Mouse (Mus musculus): ENCODE results near the gene Xk.
"Not testable (repeated sequence)": the region's sequence is repeated elsewhere in the genome, so short reads cannot be mapped to it uniquely, and the experiment has no call there.

The Xk gene

DNA sequence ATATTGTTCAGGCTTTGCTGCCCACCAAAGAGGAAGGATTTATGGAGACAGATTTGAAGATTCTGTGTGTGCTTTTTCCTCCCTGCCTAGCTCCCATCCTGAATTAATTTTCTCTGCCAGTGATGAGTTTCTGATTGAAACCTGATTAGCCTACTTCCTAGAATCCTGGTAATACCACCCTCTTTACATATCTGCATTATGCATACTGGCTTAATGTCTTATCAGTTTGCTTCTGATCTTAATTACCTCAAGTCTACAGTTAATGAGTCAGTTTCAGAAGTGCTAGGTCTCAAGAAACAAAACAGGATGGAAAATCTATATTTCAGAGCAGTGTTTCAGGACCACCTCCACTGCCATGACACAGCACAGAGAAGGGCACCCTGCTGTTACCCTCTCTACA lies 43.9 kb downstream of the Xk start:
- DNase-seq (ENCODE audit: low spot score in 2 of 2), result not testable (repeated sequence)

- not testable (repeated sequence) for DNase-seq (ENCODE audit: low spot score in 2 of 2)
Measured at GRCm38 (mm10) chrX:9327954-9328353, 55.4 kb downstream of the Xk start.

DNA sequence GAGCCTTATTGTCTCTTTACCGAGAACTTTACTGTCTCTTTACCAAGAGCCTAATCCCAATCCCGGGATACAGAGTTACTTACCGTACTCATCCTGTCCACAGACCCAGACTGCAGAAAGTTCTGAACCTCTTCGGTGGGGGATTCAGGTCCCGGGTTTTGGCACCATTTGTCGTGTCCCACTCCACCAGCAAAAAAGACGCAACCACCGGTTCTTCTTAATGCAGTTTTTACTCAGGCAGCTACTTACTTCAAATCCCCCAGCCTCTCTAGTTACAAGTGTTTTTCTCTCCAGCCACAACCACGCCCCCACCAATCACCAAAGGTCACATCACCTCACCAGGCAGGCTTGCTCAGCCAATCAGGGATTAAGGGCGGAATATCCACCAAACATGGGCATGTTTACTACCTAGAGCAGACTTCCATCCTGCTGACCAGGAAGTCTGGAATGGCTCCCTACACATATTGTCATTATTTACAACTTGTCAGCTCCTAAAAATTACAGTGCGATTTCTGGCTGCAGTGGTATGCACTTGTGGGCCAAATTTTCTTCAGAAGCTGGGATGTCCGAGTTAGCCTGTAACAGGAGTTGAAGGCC lies 59.9 kb downstream of the Xk start:
- DNase-seq (ENCODE audit: low spot score in 2 of 2), result not testable (repeated sequence)

- peak in 1 of 2 experiments; percentile 13 for DNase-seq (ENCODE audit: low spot score in 2 of 2)
Measured at GRCm38 (mm10) chrX:9333035-9333434, 60.5 kb downstream of the Xk start.

GRCm38 (mm10) chrX:9334996-9335395 lies 62.4 kb downstream of the Xk start:
- not testable (repeated sequence) for DNase-seq (ENCODE audit: low spot score in 2 of 2)

DNA sequence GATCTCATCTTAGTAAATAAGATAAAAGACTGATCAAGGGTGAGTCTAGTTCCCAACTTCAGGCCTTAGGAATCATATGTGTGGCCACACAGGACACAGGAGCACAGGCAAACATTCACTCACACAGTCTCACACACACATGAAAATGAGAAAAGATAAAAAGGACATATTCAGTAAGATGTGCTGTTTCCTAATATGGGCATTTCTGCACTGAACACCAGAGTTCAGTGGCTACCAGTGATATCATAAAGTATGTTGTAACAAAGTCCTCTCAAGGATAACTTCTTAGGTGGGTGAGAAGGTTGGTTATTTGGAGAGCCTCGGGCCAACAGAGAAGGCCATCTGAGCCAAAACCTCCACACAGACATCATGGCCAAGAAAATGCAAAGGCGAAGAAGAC lies 77.8 kb downstream of the Xk start, which contains the start of gene H2al1k:
TSS of gene H2al1k (plus strand) at position 301 of the 400 bp plus-strand sequence.
- DNase-seq (ENCODE audit: low spot score in 2 of 2), result not testable (repeated sequence)

All from right cerebral cortex, postnatal 36 days (tissue).